Mouse (Mus musculus) thymus, adult 2 months (tissue): Measurements from ENCODE around the gene Arhgap10. TPM values are rescaled to one million over a fixed set of nuclear protein-coding genes. Genes with fewer than 3 reads are reported as not detected.

Source experiments
- DNase-seq: peaks from one replicate; pipeline ENCODE4 v3.0.0; 2021
- H3K27ac ChIP-seq: fragments of 200-500 bp; 2 replicates; pipeline ENCODE4 v1.5.1; 2012; ENCODE audit warnings: low read length, control low read depth; ENCODE audit not compliant: control insufficient read depth, insufficient read depth
- H3K27me3 ChIP-seq: fragments of 200-500 bp; 2 replicates; pipeline ENCODE4 v1.6.1; 2012; ENCODE audit warnings: mild to moderate bottlenecking, low read length, moderate library complexity, mixed read lengths; ENCODE audit not compliant: control insufficient read depth, insufficient read depth
- H3K36me3 ChIP-seq: fragments of 200-500 bp; 2 replicates; pipeline ENCODE4 v1.6.1; 2012; ENCODE audit warnings: mild to moderate bottlenecking, low read length, moderate library complexity; ENCODE audit not compliant: control insufficient read depth, insufficient read depth
- H3K4me1 ChIP-seq: fragments of 200-500 bp; replicated peaks from 2 replicates; pipeline ENCODE4 v1.6.1; 2012; ENCODE audit warnings: low read length; ENCODE audit not compliant: control insufficient read depth, insufficient read depth
- H3K4me3 ChIP-seq: fragments of 200-500 bp; 2 replicates; pipeline ENCODE4 v1.5.1; 2012; ENCODE audit warnings: mild to moderate bottlenecking, low read length, control low read depth, moderate library complexity; ENCODE audit not compliant: control insufficient read depth, insufficient read depth
- CTCF ChIP-seq: fragments of 200-500 bp; IDR thresholded peaks from 2 replicates; pipeline ENCODE4 v1.5.1; 2012; ENCODE audit warnings: mild to moderate bottlenecking, control low read depth, low read length, moderate library complexity, borderline replicate concordance; ENCODE audit not compliant: control insufficient read depth, poor library complexity, insufficient read depth; ENCODE audit errors: extremely low read depth
- POLR2A ChIP-seq: fragments of 200-500 bp; IDR thresholded peaks from 2 replicates; pipeline ENCODE4 v1.6.1; 2012; ENCODE audit warnings: mild to moderate bottlenecking, low read length, control low read depth, moderate library complexity; ENCODE audit not compliant: control insufficient read depth, poor library complexity, insufficient read depth; ENCODE audit errors: extremely low read depth
- WGBS: fragments of 180-500 bp; shearing (Covaris S2); methylation state at CpG from one replicate; pipeline ENCODE4 v1.1.7; 2018; 5-methylcytosine and 5-hydroxymethylcytosine counted together
- polyA plus RNA-seq: library from polyadenylated mRNA; depleted of rRNA; stranded (reverse); fragments of >200 nt; gene quantifications from 2 replicates; pipeline ENCODE4 v1.2.3, GENCODE M21; 2012

The Arhgap10 gene
- polyA plus RNA-seq, 1 experiment = 12.9 TPM

- TF ChIP-seq POLR2A (no peak), CTCF (no peak)
- no peak for DNase-seq
- H3K27me3 ChIP-seq = no peaks in the 10 kb centered on the region
- peaks cover 8% of the 10 kb centered on the region for H3K4me1 ChIP-seq
- 46% methylated on average over 1 of the region's 1 CpGs for WGBS
- no peak overlapping the region for H3K27ac ChIP-seq
- H3K4me3 ChIP-seq = no peak overlapping the region
- no peaks in the 10 kb centered on the region for H3K36me3 ChIP-seq
Measured at GRCm38 (mm10) chr8:77496253-77496652, 21.5 kb downstream of the Arhgap10 start.

GRCm38 (mm10) chr8:77494376-77495328 is 23.1 kb downstream of the Arhgap10 start:
- Histone ChIP-seq H3K4me3 (no peak overlapping the region), H3K36me3 (no peaks in the 10 kb centered on the region), H3K4me1 (peaks cover 14% of the 10 kb centered on the region), H3K27ac (no peak overlapping the region), H3K27me3 (no peaks in the 10 kb centered on the region)
- TF ChIP-seq POLR2A (no peak), CTCF (no peak)
- 92% methylated on average over 10 of the region's 10 CpGs for WGBS
- no peak for DNase-seq

DNA sequence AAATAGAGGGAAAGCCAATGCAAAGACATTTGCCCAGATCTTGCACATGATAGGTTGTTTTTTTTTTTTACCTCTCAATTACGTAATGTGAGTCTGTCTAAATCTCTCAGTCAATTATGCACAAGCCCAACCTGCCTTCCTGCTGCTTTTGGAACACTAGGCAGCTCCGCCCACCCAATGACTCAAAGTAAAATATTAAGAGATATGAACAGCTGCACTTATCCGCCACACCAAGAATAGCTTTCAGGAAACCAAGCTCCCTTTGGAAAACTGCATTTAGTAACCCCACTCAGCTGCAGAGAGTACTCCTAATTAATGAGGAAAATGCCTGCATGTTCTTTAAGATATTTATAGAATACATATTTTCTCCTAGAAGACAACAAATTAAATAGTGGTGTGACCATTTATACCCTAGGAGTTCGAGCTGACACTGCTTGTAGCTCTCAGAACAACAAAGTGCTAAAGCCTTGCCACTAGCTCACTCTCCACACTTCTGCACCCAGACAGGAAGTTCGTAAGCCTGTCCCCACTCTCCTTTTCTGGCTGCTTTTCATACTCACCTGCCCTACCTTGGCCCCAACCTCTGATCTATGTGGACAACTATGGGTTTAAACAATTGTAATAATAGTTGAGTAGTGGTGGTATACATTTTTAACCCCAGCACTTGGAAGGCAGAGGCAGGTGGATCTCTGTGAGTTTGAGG is 25.2 kb downstream of the Arhgap10 start:
- WGBS = 43% methylated on average over 5 of the region's 5 CpGs
- Histone ChIP-seq H3K4me3 (no peak overlapping the region), H3K36me3 (no peaks in the 10 kb centered on the region), H3K27ac (no peak overlapping the region), H3K27me3 (no peaks in the 10 kb centered on the region), H3K4me1 (peaks cover 18% of the 10 kb centered on the region)
- no peak for TF ChIP-seq POLR2A
- DNase-seq = no peak

DNA sequence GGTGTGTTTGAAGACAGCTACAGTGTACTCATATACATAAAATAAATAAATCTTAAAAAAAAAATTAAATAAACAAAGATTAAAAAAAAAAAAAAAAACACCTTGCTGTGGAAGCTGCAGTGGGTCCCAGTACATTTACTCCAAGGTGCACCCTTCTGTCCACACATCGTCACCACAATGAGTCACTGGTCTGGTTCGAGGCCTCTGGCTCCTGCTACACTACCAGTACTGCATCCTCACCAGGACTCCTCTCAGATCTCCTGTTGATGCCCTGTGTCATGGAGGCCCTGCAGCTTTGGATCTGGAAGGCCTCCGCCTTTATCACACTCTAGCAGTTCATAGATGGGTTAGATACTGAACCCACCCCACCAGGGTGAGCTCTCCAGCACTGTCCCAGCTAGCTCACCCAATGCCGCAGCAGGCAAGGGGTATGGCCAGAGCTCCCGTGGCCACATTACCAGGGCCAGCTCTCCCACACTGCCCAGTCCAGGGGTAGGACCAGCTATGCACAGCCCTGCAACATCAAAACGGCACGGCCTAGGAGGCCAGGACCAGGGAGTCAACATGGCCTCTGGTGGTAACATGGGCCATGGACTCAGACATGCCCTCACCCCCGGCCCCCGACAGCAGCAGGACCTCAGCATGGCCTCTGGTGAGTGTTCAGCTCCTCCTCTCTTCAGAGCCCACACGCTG is 26.4 kb downstream of the Arhgap10 start:
- H3K27me3 ChIP-seq = no peaks in the 10 kb centered on the region
- DNase-seq = no peak
- no peak for TF ChIP-seq CTCF
- no peak for TF ChIP-seq POLR2A
- no peak overlapping the region for H3K27ac ChIP-seq
- peaks cover 18% of the 10 kb centered on the region for H3K4me1 ChIP-seq
- H3K4me3 ChIP-seq = no peak overlapping the region
- 93% methylated on average over 10 of the region's 10 CpGs for WGBS
- H3K36me3 ChIP-seq = no peaks in the 10 kb centered on the region

DNA sequence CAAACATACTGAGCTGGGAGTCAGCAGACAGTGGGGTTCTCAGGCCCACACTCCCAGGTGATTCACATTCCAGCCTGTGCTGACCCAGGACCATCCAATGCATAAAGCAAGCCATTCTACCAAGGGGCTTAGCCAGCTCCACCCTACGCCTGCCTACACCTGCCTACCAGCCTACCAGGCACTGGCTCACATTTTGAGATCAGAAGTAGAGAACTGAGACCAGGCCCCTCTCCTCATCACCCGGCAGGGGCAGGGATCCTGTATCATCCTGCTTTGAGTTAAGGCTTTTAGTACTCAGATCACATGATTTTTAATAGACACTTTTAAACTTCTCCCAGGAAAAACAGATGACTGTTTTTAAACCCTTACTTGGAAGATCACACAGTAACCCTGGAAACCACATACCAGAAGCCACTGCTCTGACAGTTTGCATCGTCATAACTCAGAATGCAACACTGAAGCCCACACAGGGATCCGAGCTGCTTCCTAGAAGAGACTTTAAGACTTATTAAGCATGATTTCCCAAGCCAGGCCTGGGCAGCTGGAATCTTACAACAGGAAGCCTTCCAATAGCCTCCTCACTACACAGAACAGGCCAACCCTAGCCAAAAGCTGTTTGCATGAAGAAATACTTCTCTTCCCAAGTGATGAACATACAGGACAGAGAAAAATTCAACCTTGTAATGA is 27.5 kb downstream of the Arhgap10 start:
- WGBS = 33% methylated on average over 4 of the region's 4 CpGs
- no peak for TF ChIP-seq POLR2A
- TF ChIP-seq CTCF = no peak
- Histone ChIP-seq H3K4me1 (peaks cover 21% of the 10 kb centered on the region), H3K36me3 (no peaks in the 10 kb centered on the region), H3K27me3 (no peaks in the 10 kb centered on the region), H3K27ac (no peak overlapping the region), H3K4me3 (no peak overlapping the region)
- DNase-seq = no peak

GRCm38 (mm10) chr8:77489235-77489634 is 28.5 kb downstream of the Arhgap10 start:
- Histone ChIP-seq H3K4me1 (peaks cover 24% of the 10 kb centered on the region), H3K4me3 (no peak overlapping the region)
- WGBS = 88% methylated on average over 6 of the region's 6 CpGs

More at GRCm38 (mm10) chr8:77489235-77489634, 28.5 kb downstream of the Arhgap10 start:
- DNase-seq = no peak
- Histone ChIP-seq H3K36me3 (no peaks in the 10 kb centered on the region), H3K27me3 (no peaks in the 10 kb centered on the region), H3K27ac (no peak overlapping the region)
- TF ChIP-seq POLR2A (no peak), CTCF (no peak)
